Mouse (Mus musculus) B cell, adult (primary cell): ENCODE results near the gene Fanci. TPM values are rescaled to one million over a fixed set of nuclear protein-coding genes. Genes with fewer than 3 reads are reported as not detected.

ENCODE experiments used
- total RNA-seq: library from RNA; stranded (reverse); gene quantifications from 4 replicates; pipeline ENCODE4 v1.2.4, GENCODE M21; 2023; ENCODE audit not compliant: inconsistent age

Fanci gene
- total RNA-seq, result 3.6 to 4.7 TPM (median 3.9 TPM) in 4 replicates

DNA sequence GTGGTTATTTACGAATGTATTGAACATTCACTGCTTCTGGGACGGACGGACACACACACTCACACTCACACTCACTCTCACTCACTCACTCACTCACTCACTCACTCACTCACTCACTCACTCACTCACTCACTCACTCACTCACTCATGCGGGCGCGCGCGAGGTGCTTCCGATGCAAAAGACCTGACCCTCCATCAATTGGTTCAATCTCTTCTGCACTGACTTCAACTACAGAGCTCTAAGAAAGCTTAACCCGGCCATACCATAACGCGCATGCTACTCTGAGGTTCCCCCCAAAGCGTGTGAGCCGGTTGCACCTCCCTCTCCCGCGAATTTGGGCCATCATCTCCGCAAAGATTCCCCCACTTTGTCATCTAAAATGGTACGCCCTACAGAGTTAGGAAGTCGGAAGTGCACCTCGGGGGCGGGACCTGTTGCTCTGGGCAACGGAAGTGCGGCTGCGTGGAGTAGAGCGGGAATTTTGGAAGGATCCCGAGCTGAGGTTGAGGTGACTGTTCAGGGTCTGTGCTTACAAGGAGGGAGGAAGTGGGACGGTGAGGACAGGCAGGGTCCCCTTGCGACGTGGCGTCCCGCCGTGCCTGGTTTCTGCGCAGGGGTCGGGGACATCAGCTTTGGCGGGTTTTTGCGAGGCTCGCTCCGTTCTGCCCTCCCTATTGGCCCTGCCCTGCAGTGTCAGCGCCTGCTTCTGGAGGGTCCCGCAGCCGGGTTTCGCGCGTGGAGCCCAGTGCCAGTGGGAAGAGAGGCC is at the start of gene Fanci:
Fanci (plus strand) TSS at position 47 of the 767 bp plus-strand sequence.

DNA sequence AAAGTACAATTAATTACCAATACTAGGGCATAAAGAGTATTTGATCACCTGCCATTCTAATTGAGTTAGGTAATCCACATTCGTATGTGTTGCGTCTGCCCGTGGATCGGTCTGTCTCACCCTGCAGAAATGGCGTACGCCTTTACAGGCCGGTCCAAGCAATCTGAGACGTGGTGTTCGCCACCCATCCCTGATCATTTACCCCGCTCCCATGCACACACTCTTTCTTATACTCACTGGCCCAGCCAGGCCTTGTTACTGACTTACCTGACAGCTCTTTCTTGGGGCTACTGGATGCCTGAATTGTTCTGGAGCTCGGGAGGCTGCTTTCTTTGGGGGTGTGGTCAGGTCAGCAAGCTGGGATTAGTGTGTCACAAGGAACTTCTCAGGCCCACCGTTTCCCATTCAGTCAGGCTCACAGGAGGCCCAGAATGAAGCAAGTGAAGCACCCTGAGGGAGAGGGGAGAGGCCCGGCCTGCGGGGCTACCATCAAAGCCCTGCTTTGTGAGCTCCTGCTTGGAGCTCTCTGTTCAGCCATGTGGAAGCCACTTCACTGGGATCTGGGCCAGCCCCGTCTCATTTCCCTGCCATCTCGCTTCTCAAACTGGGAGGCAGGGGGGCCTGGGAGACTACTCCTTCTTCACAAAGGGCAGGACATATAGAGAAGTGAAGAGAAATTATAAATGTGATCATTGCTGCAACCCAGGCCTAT is 5.2 kb upstream of the Fanci start, which contains the start of gene Rlbp1:
Rlbp1 (minus strand) TSS at position 627 of the 712 bp plus-strand sequence.

DNA sequence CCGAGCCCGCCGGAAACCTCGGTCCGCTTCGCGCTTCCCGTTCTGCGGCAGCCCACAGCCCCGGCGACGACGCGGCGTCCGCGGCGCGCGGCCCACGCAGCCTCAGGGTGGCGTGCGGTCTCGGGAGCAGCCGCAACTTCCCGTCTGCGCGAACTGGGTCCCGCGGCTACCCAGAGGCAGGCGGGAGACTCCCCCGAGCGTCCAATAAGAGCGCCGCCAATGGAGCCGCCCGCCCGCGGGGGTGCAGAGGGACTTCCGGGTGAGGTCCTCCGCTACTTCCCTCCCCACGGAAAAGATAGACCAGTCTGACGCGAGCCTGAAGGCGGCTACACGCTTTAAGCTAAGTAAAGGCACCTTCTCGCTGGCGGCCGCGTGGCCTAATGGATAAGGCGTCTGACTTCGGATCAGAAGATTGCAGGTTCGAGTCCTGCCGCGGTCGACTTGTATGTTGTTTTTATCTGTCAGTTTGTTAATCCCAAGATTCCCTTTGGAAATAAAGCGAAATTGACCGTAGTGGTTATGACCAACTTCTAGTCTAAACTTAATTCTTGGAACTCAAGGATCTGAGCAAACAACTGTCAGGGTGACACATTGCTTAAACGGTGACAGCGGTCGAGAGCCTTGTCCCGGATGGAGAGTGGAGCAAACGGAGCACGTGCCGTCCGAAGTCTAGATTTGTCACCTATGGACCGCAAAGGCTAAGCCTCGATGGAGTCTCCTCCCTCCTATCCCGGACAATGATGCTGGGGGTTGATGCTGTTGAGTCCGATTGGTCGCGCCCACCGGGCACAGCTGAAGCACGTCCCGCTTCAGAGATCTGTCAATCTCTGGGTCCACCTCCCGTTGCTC is 74.5 kb downstream of the Fanci start, which contains the start of gene Polg:
Polg (minus strand) TSS at position 310 of the 849 bp plus-strand sequence.

Other genes with a start within 250 kb of the Fanci start
- 17.6 to 27.8 TPM (median 23.5 TPM) in 4 replicates for gene Mfge8, start 242.9 kb upstream of the Fanci start, total RNA-seq
- gene Abhd2, start 118.7 kb upstream of the Fanci start, total RNA-seq, result 68.9 to 72.4 TPM (median 70.4 TPM) in 4 replicates
- not detected in 4 replicates for gene Rlbp1, start 4.9 kb upstream of the Fanci start, total RNA-seq
- 155 to 191 TPM (median 180 TPM) in 4 replicates for gene Polg, start 74.4 kb downstream of the Fanci start, total RNA-seq
- not detected in 4 replicates for gene Rhcg, start 225.7 kb downstream of the Fanci start, total RNA-seq